Mouse (Mus musculus) forebrain, embryonic 16.5 days (tissue): ENCODE measurements around the gene Plekha7. TPM values are rescaled to one million over a fixed set of nuclear protein-coding genes. Genes with fewer than 3 reads are reported as not detected.

ENCODE experiments used
- ATAC-seq: fragments of 200-750 bp; cut with Nextera tagmentation; 2 replicates; pipeline ENCODE4 v1.8.0; 2017; ENCODE audit warnings: mild to moderate bottlenecking, moderate library complexity
- H3K27ac ChIP-seq: fragments of 300-500 bp; sonication (generic); 2 replicates; pipeline ENCODE4 v1.5.1; 2014; ENCODE audit warnings: low read length, control low read depth
- H3K27me3 ChIP-seq: fragments of 300-500 bp; sonication (generic); replicated peaks from 2 replicates; pipeline ENCODE4 v1.6.1; 2014; ENCODE audit warnings: low read length; ENCODE audit not compliant: control insufficient read depth, insufficient read depth
- H3K36me3 ChIP-seq: fragments of 300-500 bp; sonication (generic); 2 replicates; pipeline ENCODE4 v1.6.1; 2014; ENCODE audit not compliant: control insufficient read depth, insufficient read depth
- H3K4me1 ChIP-seq: fragments of 300-500 bp; sonication (generic); replicated peaks from 2 replicates; pipeline ENCODE4 v1.6.1; 2014; ENCODE audit warnings: low read length; ENCODE audit not compliant: control insufficient read depth, insufficient read depth
- H3K4me2 ChIP-seq: fragments of 300-500 bp; sonication (generic); 2 replicates; pipeline ENCODE4 v1.6.1; 2014; ENCODE audit warnings: mild to moderate bottlenecking, low read length, control low read depth
- H3K4me3 ChIP-seq: fragments of 300-500 bp; sonication (generic); replicated peaks from 2 replicates; pipeline ENCODE4 v1.5.1; 2014; ENCODE audit warnings: mild to moderate bottlenecking, low read length, control low read depth
- H3K9ac ChIP-seq: fragments of 300-500 bp; sonication (generic); replicated peaks from 2 replicates; pipeline ENCODE4 v1.6.1; 2014; ENCODE audit warnings: low read depth, low read length, control low read depth
- H3K9me3 ChIP-seq: fragments of 300-500 bp; sonication (generic); 2 replicates; pipeline ENCODE4 v1.6.1; 2016; ENCODE audit warnings: low read length; ENCODE audit not compliant: control insufficient read depth
- WGBS: fragments of 180-500 bp; shearing (Covaris S2); extraction: QIAGEN DNeasy Blood & Tissue Kit; methylation state at CpG from one replicate; pipeline ENCODE4 v1.1.7; 2014; 5-methylcytosine and 5-hydroxymethylcytosine counted together
- polyA plus RNA-seq: library from polyadenylated mRNA; unstranded; fragments of >200 nt; fragmentation: Nextera tagmentation; extraction: Ambion mirVana; gene quantifications from 2 replicates; pipeline ENCODE4 v1.2.1, GENCODE M21; 2015

Gene Plekha7
- polyA plus RNA-seq, 1 experiment from 2014 or later: 8.8 TPM

GRCm38 (mm10) chr7:116294961-116295360 is 13.2 kb downstream of the Plekha7 start:
- Histone ChIP-seq H3K4me1 (peaks cover 10% of the 10 kb centered on the region), H3K36me3 (no peaks in the 10 kb centered on the region), H3K4me2 (no peak overlapping the region), H3K9ac (no peak overlapping the region), H3K9me3 (no peaks in the 10 kb centered on the region), H3K27me3 (no peaks in the 10 kb centered on the region), H3K27ac (no peak overlapping the region), H3K4me3 (no peak overlapping the region)
- no peak for ATAC-seq
- WGBS: 69% methylated on average over 3 of the region's 3 CpGs

DNA sequence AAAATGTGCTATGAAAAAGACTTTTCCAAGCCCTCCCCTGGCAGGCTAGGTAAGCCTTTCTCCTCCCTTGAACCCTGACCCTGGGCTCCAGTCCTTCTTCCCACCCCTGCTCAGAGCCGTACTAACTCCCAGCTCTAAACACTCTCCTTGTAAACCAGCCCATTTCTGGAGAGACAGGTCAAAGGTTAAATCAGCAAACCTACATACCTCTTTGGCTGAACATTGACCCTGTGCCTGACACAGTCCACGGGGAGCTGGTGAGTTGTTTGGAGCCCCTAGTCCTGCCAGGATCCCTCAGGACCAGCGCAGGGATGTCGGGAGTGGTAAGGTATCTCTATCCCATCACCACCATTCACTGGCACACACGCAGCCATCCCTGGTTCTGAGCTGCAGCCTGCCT is 15.8 kb downstream of the Plekha7 start:
- 57% methylated on average over 5 of the region's 5 CpGs for WGBS

DNA sequence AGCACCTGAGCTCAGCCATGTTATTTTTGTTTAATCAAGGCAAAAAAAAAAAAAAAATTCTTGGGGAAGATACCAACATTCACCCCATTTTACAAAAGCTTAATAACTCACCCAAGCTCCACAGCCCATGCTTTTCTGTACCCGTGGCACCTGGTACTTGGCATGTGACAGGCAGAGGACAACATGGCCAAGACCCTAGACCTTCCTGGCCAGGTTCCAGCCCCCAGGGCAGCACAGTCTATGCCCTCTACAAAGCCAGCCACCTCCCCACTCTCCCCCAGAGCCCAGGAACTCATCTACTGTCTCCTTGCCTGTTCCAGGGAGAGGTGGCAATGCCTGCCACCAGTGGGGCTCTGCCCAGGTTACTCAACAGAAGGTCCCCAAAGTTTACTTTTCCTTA is 17.6 kb downstream of the Plekha7 start:
- no peaks in the 10 kb centered on the region; the same call in 1 of the 2 replicates for H3K4me1 ChIP-seq
- H3K4me3 ChIP-seq: no peak overlapping the region
- no peak overlapping the region for H3K27ac ChIP-seq
- ATAC-seq: no peak
- no peak overlapping the region for H3K9ac ChIP-seq
- no peaks in the 10 kb centered on the region for H3K9me3 ChIP-seq
- no peaks in the 10 kb centered on the region for H3K27me3 ChIP-seq
- H3K4me2 ChIP-seq: no peak overlapping the region
- WGBS: 85% methylated on average over 1 of the region's 1 CpGs
- no peaks in the 10 kb centered on the region for H3K36me3 ChIP-seq

More for the DNA sequence above, 15.8 kb downstream of the Plekha7 start:
- no peaks in the 10 kb centered on the region for H3K27me3 ChIP-seq
- no peak overlapping the region for H3K4me2 ChIP-seq
- no peak overlapping the region for H3K9ac ChIP-seq
- no peaks in the 10 kb centered on the region for H3K9me3 ChIP-seq
- no peak overlapping the region for H3K4me3 ChIP-seq
- no peak for ATAC-seq
- H3K27ac ChIP-seq: no peak overlapping the region
- no peaks in the 10 kb centered on the region for H3K4me1 ChIP-seq
- no peaks in the 10 kb centered on the region for H3K36me3 ChIP-seq

DNA sequence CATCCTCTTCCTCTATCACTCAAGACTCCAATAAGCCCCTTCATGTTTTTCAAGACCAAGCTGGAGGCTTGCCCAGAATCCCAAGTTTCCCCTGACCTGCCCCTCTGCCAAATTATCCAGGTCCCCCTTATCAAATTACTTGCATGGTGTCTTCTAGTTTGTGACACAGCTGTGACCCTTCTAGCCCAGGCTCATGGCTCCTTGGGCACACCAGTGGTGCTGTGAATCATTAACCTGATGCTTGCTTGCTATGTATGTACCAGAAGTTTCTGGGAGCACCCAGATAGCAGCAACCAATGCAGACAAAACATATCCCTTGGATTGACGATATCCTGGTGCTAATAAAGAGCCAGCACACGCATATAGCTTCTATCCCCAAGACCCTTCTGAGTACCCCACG is 19.2 kb downstream of the Plekha7 start:
- Histone ChIP-seq H3K9me3 (no peaks in the 10 kb centered on the region), H3K4me1 (no peaks in the 10 kb centered on the region; the same call in 1 of the 2 replicates), H3K27me3 (no peaks in the 10 kb centered on the region), H3K27ac (no peak overlapping the region), H3K4me3 (no peak overlapping the region), H3K36me3 (no peaks in the 10 kb centered on the region), H3K9ac (no peak overlapping the region), H3K4me2 (no peak overlapping the region)
- WGBS: 84% methylated on average over 3 of the region's 3 CpGs
- no peak for ATAC-seq

- Histone ChIP-seq H3K9me3 (no peaks in the 10 kb centered on the region), H3K4me1 (peaks cover 3% of the 10 kb centered on the region; the same call in 1 of the 2 replicates), H3K4me2 (no peak overlapping the region), H3K27me3 (no peaks in the 10 kb centered on the region), H3K36me3 (no peaks in the 10 kb centered on the region), H3K4me3 (no peak overlapping the region), H3K9ac (no peak overlapping the region), H3K27ac (no peak overlapping the region)
- ATAC-seq: no peak
- 92% methylated on average over 5 of the region's 5 CpGs for WGBS
Measured at GRCm38 (mm10) chr7:116287959-116288358, 20.2 kb downstream of the Plekha7 start.

DNA sequence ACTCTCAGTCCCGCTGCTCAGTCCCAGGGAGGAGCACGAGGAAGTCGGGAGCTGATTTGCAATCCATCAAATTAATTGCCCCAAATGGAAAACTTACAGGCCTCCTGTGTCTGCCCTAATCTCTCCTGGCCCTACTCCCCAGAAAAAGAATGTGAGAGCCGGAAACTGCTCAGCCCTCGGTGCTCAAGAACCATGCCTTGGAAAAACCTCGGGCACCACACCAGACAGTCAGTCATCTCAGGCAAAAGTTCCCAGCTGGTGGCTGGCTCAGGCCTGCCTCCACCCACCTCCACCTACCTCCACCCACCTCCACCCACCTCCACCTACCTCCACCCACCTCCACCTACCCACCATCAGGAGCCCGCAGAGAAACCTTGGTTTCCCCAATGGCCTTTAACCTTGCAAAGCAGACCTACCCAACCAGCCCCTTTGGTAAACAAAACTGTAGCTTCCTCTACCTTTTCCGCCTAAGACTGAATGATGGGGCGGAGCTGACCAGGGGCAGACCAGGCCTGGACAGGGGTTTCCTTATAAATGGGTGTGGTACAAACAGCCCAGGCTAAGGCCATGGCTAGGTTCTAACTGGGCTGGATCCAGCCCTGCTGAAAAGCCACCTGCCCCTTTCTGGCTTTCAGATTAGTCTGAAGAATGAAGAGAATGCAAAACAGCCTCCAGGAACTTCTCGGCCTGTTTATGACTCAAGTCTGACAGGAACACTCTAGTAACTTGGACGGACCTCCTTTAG is 21.4 kb downstream of the Plekha7 start:
- H3K27me3 ChIP-seq: no peaks in the 10 kb centered on the region
- H3K9me3 ChIP-seq: no peaks in the 10 kb centered on the region
- no peaks in the 10 kb centered on the region for H3K36me3 ChIP-seq
- H3K4me3 ChIP-seq: no peak overlapping the region
- H3K4me2 ChIP-seq: no peak overlapping the region
- peaks cover 8% of the 10 kb centered on the region; the same call in 1 of the 2 replicates for H3K4me1 ChIP-seq
- ATAC-seq: no peak
- no peak overlapping the region for H3K9ac ChIP-seq
- 57% methylated on average over 11 of the region's 11 CpGs for WGBS
- no peak overlapping the region for H3K27ac ChIP-seq

DNA sequence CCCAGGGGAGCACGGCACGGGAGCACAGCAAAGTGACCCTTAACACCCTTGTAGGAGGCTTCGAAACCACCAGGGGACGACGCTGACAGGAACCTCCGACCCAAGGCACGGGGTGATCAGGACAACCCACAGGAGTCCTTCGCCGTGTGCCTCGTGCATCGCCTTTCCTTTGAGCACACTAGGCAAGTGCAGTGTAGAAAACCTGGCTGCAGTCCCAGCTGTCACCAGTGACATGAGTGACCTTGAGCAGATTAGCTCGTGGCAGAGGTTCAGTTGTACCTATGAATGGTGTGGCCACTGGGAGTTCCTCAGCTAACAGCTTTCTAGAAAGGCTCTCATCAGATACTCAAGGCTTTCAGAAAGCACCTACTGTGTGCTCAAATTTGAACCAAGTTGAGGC is 22.0 kb downstream of the Plekha7 start:
- no peak overlapping the region for H3K4me2 ChIP-seq
- no peaks in the 10 kb centered on the region for H3K9me3 ChIP-seq
- H3K27ac ChIP-seq: no peak overlapping the region
- WGBS: 59% methylated on average over 12 of the region's 12 CpGs
- peaks cover 8% of the 10 kb centered on the region; the same call in 1 of the 2 replicates for H3K4me1 ChIP-seq
- no peak overlapping the region for H3K9ac ChIP-seq
- no peak for ATAC-seq
- H3K36me3 ChIP-seq: no peaks in the 10 kb centered on the region
- H3K27me3 ChIP-seq: no peaks in the 10 kb centered on the region
- no peak overlapping the region for H3K4me3 ChIP-seq

GRCm38 (mm10) chr7:116285216-116285615 is 23.0 kb downstream of the Plekha7 start:
- ATAC-seq: no peak
- H3K9ac ChIP-seq: no peak overlapping the region
- no peak overlapping the region for H3K4me2 ChIP-seq
- H3K36me3 ChIP-seq: no peaks in the 10 kb centered on the region
- no peaks in the 10 kb centered on the region for H3K9me3 ChIP-seq
- H3K4me1 ChIP-seq: peaks cover 11% of the 10 kb centered on the region; the same call in 1 of the 2 replicates
- H3K4me3 ChIP-seq: no peak overlapping the region
- no peak overlapping the region for H3K27ac ChIP-seq
- no peaks in the 10 kb centered on the region for H3K27me3 ChIP-seq
- 100% methylated on average over 1 of the region's 1 CpGs for WGBS

GRCm38 (mm10) chr7:116282755-116283154 is 25.4 kb downstream of the Plekha7 start:
- Histone ChIP-seq H3K36me3 (no peaks in the 10 kb centered on the region), H3K9ac (no peak overlapping the region), H3K9me3 (no peaks in the 10 kb centered on the region), H3K27me3 (no peaks in the 10 kb centered on the region), H3K4me2 (no peak overlapping the region), H3K4me3 (no peak overlapping the region), H3K4me1 (peaks cover 16% of the 10 kb centered on the region), H3K27ac (peak overlapping the region; percentile 53)
- peak; percentile 85 for ATAC-seq
- WGBS: 4% methylated on average over 11 of the region's 11 CpGs
